Mouse (Mus musculus) urinary bladder, postnatal 10 days (tissue): ENCODE data around the gene Cntnap4.
"Not testable (repeated sequence)": the region's sequence is repeated elsewhere in the genome, so short reads cannot be mapped to it uniquely, and the experiment has no call there.

Experiments
- DNase-seq: peaks from one replicate; pipeline ENCODE4 v3.0.0; 2022; ENCODE audit warnings: low spot score

The Cntnap4 gene

GRCm38 (mm10) chr8:112730583-112731432, 161.0 kb downstream of the Cntnap4 start:
- no peak for DNase-seq

DNA sequence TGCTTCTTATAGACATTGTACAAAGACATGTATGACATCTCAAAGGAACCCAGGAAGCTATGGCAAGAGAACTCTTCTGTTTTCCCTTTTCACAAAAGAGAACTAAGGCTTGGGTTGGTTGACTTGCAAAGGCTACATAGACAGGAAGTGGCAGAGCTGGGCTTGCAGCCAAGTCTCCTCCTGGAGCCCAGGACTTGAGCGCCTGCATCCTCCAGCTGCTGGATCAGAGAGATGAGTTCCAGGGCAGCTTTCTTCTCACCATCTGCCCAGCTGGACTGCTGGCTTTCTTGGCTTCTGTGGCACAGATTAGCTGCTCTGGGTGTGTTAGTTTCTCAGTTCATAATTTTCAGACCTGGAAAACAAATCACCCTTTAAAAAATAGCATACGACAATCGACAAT, 165.7 kb downstream of the Cntnap4 start:
- DNase-seq: no peak

- DNase-seq: no peak
Observed at GRCm38 (mm10) chr8:112743331-112743730, 173.5 kb downstream of the Cntnap4 start.

DNA sequence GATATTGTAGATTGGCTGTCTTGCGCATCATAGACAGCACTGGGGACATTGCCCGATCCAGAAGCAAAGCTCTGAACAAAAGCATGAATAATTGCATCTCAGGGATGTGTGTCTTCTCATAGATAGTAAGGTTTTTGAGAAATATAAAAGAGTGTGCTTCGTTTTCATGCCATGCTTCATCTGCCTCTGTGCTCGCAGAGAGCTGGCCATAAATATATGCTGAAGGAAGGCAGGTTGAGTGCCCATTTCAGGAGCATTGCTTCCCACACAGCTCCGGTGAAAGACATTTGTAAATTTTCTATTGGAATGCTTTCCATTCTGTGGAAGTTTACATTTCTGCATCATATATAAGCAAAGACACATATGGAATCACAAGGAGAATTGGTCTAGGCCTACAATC, 177.5 kb downstream of the Cntnap4 start:
- DNase-seq: no peak

DNA sequence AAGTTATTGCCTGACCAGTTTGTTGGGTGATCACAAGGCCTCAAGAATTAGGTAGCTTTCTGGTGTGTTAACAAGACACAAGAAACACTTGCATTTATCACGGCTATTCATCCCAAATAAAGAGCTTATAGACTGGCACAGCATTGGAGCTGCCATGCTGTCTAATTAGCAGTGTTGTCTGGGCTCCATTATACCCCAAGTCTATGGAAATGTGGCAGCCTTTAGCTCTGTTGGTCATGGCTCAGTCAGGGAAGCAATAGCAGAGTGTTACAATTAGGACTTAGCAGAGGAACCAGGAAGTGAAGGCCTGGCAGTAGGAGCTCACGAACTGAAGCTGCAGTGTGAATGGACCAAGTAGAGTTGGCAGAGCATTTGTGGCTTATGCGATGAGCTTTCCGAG, 185.3 kb downstream of the Cntnap4 start:
- no peak for DNase-seq

- DNase-seq: no peak
Observed at GRCm38 (mm10) chr8:112803058-112803457, 233.2 kb downstream of the Cntnap4 start.

GRCm38 (mm10) chr8:112809382-112809781, 239.5 kb downstream of the Cntnap4 start:
- DNase-seq: no peak

- DNase-seq: no peak
Observed at GRCm38 (mm10) chr8:112841057-112841456, 271.2 kb downstream of the Cntnap4 start.

DNA sequence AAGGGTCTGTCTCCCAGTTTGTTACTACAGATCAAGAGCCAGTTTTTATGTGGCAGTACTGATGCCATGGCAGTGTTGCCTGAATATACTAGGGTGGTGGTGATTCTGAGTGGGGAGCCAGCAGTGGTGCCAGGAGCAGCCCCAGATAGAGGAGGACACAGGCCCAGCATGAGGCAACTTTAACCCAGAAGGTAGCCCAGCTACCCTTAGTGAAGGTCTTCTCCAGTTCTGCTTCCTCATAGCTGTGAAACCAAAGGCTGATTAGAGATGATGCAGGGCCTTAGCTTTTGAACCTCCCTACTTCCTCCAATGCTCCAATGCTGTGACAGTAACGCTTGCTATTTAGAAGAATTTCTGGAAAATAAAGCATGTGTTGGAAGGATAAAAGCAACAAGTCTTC, 279.7 kb downstream of the Cntnap4 start:
- not testable (repeated sequence) for DNase-seq

DNA sequence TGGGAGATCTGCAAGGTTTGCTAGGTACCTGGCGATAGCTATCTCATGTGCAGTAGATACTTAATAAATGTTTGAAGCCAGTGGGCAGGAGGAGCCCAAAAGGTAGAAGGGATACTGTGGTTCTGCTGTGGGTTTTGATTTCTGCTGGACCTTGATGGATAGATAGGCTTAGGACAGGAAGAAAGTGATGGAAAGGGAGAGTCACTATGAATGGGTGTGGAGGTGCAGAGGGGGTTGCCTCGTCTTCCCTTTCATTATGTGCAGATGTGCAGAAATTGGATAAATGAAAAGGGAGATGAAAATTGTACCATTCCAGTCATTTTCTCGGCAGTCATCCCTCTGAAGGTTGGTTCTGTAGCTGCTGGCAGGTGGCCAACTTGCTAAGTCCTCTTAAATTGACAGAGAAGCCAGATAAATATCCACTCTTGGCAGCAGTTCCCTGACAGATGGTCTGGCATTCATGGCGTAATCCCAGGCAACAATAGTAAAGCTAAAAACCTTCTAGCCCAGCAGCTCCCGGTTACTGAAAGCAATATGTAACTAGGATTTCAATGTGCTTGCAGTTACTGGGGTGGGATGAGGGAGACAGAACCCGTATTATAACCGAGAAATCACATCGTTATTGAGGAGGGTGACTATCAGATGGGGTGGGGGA, 336.7 kb downstream of the Cntnap4 start:
- no peak for DNase-seq

GRCm38 (mm10) chr8:112909527-112909926, 339.7 kb downstream of the Cntnap4 start:
- DNase-seq: no peak

GRCm38 (mm10) chr8:112911422-112911821, 341.6 kb downstream of the Cntnap4 start:
- DNase-seq: no peak

DNA sequence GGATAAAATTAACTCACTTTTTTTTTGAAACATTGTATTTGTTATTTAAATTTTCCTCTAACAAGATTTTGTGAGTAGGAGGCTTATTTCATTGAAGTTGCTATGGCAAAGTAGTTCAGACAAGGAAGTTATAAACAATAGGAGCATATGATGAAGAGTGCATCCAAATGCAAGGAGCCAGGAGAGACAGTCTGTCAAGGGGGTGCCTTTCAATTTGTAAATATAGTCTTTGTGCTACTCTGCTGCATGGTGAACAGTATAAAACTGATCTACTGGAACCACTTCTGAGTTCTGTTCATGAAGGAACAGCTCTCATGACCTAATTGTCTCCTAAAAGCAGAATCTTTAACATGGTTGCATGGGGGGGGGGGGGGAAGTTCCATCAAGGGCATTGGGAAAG, 352.3 kb downstream of the Cntnap4 start:
- no peak for DNase-seq

GRCm38 (mm10) chr8:112922789-112923188, 352.9 kb downstream of the Cntnap4 start:
- no peak for DNase-seq
